Mouse (Mus musculus) forelimb bud, embryonic 11.5 days (tissue): Measurements from ENCODE around the gene Pemt.

Experiments
- DNase-seq: peaks from one replicate; pipeline ENCODE4 v3.0.0-alpha.2; 2012; ENCODE audit warnings: low read depth, low spot score

The Pemt gene

DNA sequence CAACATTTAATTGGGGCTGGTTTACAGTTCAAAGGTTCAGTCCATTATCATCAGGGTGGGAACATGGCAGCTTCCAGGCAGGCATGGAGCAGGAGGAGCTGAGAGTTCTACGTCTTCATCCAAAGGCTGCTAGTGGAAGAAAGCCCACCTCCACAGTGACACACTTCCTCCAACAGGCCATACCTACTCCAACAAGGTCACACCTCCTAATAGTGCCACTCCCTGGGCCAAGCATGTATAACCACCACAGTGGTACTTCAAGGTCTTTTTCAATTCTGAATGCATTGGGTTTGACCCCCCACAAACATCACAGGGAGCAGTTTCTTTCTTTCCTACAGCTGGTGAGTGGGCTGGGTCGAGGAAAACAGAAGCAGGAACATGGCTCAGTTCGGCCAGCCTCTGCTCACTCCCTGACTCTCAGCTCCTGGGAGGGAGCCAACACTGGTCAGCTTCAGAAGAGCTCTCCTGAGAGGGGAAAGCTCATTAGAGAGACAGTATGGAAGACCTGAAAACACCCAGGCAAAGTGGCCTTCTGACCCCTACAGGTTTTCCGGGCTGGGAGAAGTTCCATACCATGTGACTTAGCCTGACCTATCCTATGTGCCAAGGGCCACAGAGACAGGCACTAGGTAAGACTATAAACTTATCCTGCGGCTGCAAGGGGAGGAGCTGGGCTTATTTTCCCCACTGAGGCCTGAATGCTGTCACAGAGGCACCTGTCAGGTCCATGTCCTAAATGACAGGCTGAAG lies 44.9 kb downstream of the Pemt start:
- no peak for DNase-seq

DNA sequence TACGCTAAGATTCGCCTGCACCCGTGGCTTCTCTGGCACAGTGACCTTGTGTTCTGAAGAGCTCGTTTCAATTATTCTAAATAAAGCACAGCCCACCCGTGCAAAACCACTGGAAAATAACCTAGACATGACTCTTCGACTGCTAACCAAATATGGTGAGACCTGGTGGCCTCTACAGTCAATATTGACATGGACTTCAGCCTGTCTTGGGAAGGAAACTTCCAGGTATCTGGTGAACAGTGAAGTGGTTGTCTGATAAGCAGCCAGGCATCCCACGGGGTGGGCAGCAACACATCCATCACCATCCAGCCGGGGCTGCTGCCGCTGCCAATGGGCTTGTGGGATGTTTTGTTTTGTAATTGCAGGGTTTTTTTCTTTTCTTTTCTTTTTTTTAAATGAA lies 52.0 kb downstream of the Pemt start:
- no peak for DNase-seq

DNA sequence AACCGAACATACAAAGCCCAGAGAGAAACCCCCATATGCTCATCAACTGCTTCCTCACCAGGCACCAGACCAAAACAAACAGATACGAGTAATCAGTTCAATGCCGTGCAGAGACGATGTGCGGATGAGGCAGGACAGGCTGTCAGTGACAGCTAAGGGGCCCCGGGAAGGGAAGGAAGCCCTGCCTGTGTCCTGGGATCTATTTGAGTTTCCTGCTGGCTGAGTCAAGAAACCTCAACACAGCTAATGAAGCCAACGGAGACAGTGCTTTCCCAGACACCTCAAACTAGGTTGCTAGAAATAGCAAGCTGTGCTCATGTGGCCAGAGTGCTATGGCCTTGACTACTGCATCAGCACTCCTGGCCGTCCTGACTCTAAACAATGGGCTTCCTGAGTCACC lies 54.9 kb downstream of the Pemt start:
- no peak for DNase-seq

DNA sequence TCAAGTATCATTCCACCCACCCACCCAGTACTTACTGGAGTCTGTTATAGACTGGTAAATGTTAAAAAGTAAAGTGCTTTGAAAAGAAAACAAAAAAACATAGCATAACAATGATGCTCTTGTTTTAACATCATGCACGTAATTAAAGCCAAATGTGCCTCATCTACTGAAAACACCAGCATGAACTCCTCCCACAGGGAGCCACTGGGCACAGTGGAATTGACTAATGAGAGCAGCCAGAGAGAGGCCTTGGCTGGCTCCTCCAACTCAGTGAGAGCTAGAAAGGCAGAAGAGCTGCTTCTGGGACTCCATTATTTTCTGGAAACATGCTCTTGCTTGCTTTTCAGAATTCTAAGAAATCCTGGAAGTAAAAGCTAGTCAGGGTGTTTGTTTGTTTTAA lies 56.9 kb downstream of the Pemt start:
- DNase-seq = peak; percentile 58

DNA sequence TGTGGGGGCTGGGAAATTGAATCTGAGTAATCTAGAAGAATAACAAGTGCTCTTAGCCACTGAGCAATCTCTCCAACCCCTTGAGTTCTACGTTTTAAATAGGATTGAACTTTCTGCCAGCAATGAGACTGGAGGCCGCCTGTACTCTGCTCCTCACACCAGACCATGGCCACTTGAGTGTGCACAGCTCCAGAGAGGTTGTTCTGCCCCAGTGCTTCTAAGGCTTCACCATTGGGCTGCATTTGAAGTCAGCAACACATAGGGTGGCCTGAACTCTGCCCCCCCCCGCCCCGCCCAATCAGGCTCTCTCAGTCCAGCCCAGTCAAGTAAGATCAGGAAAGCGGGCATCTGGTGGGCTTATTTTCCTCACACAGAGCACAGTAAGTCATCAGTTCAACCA lies 68.5 kb downstream of the Pemt start:
- no peak for DNase-seq

DNA sequence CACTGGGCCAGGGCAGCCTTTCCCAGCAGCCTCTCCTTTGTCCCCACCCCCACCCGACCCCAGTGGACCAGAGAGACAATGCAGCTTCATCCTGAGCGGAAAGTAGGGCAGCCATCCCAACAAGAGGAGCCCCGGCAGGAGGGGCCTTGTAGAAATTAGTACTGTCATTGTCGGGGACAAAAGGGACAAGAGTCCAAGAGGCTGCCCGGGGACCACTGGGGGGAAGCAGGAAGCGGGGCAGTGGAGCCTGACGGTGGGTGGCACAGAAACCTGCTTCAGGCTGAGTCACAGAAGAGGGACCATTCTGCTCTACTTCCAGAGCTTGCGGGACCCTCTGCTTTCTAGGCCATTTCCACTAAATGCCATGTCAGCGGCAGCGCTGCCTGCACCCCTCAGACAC lies 71.0 kb downstream of the Pemt start:
- no peak for DNase-seq

DNA sequence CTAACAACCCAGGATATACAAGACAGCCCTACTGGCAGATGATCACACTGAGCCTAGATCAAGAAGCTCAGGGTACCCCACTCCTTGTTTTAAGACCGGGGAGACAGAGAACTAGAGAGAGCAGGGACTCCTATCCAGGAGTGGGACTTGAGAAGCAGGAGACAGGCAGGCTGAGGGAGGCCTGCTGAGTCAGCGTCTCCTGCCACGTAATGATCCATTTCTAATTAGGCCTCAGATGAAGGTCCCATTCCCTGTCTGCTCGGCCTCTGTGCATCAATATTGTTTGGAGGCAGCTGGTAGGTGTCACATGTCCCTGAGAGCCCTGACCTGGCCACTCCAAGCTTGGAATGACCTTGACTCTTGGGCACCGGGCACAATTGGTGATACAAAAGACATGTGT lies 72.9 kb downstream of the Pemt start:
- no peak for DNase-seq

DNA sequence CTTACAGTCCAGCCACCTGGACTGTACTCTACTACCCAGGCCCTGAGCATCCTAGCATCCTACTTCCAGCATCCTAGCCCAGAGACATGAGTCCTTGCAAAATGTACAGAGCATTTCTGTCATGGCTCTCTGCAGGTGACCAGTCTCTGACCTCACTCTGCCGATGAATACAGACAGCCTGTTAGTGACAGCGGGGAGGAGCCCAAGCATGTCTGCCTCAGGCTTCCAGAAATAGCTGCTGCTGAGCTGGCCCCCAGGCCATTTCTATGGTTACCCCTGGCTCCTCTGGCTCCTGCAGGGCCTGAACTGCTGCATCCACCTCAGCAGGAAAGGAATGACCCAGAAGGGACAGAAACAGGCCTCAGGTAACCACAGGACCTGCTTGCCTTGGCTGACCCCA lies 74.6 kb downstream of the Pemt start:
- no peak for DNase-seq

DNA sequence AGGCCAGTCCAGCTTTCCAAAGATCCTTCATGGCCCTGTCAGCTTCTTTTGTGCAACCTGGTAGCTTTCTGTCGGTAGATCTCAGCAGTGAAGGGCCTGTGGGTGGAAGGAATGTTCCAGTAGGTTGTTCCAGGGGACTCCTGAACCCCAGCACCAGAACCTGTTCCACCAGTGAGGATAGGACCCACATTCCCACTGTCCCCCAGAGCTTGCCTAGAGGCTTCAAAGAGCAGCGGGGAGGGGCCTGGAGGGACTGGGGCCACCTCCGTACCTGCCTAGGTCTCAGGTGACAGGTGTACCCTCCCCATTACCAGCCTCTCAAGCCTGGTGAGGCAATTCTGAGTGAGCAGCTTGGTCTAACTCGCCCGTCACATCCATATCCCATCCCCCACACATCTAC lies 75.5 kb downstream of the Pemt start:
- no peak for DNase-seq

DNA sequence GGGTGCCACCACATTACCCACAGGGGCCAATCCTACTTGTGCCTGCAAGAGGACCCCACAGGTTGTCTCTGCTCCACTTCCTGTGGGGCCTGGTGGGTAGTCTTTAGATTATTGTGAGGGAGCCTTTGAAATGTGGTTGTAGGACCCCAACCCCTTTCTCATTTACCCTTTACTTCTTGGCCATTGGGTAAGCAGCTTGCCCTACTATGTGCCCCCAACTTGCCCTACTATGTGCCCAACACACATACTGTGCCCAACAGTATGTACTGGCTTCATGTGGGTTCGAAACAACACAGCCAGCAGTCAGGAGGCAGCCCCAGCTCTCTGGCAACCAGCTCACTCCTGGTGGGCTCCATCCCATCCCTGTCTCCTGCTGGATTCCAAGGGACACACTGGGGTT lies 78.5 kb downstream of the Pemt start:
- no peak for DNase-seq

DNA sequence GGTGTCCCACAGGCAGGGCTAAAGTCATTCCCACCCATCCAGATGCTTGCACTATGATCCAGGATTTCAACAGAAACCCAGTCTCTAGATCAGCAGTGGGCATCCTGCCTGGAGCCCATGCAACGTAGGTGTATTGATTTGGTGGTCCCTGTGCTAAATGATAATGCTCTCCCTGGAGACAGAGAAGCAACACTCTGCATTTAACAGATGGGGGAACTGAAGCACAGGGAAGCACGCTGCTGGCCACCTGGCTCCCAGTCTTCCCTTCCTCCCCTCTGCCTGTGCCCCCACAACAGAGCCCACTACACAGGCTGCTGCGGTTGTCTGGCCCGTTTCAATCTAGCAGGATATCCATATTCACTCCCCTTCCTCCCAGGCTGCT lies 80.2 kb downstream of the Pemt start:
- no peak for DNase-seq

DNA sequence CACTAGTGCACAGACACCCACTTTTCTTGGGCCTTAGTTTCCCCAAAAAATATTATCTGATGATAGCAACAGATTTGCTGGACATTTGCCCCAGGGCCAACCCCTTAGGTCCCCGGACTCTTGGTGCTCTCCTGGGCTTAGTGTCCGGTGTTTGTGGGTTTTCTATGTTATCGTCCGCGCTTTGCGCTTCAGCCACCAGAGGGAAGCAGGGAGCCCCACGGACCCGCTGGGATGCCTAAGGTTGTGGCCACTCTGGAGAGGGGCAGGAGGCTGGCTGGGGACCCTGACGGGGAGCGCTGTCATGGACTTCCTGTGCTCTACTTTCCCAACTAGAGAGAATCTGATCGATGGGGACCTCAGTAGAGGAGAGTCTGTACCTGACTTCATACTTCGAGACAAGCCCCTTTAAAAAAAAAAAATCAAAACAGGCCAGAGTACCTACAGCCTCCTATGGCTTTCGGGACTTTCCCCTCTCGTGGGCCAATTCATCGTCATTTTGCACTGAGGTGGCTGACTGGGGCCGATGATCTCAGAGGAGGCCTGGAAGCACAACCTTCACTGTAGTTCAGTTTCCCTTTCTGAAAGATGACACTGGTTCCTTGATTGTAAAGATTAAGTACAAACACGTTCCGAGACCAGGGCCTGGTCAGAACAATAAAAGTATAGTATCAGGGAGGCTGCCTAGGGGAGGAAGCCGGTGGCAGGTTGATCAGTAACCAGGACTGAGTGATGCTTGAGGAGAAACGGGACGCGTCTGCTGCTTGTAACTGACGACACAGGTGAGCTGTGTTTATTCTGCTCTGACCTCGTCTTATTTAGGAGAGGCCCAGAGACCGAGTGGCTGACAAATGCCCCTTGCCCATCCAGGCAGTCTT lies 80.8 kb downstream of the Pemt start:
- DNase-seq = peak; percentile 79

DNA sequence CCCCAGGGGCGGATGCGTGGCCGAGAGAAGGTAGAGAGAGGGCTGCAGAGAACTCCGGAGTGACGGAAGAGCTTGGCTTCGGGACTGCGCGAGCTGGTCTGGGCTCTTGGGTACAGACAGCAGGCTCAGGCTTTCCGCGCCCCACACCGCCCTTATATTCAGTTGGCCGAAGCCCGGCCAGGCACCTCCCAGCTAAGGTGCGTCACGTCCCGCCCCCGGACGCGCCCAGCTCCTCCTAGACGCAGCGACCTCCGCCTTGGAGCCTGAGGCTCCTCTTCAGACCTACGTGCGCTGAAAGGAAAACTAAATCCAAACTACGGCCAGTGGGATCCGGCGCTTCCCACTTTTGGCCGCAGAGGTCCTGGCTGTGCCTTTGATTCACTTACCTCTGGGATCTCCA lies 81.5 kb downstream of the Pemt start, which contains the start of gene Rasd1:
Gene Rasd1 (minus strand): TSS at position 127 of the 400 bp plus-strand sequence.
- DNase-seq = peak; percentile 72

DNA sequence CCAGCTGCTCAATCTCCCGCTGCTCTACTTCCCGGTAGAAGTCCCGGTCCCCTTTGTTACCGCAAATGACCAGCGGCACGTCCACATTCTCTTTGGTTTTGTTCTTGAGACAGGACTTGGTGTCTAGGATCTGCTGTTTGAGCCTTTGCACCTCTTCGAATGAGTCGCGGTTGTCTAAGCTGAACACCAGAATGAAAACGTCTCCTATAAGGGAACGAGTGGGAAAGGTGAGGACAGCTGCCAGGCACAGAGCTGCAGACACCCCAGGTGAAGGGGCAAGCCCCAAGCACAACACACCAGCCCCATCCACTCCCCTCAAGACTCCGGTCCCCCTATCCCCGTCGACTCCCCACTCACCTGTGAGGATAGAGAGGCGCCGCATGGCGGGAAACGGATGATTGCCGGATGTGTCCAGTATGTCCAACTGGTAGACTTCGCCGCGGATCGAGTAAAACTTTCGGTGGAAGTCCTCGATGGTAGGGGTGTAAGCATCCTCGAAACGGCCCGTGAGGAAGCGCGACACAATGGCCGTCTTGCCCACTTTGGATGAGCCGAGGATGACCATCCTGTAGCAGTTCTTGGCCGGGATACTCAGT lies 82.0 kb downstream of the Pemt start:
- DNase-seq = peak; percentile 10

DNA sequence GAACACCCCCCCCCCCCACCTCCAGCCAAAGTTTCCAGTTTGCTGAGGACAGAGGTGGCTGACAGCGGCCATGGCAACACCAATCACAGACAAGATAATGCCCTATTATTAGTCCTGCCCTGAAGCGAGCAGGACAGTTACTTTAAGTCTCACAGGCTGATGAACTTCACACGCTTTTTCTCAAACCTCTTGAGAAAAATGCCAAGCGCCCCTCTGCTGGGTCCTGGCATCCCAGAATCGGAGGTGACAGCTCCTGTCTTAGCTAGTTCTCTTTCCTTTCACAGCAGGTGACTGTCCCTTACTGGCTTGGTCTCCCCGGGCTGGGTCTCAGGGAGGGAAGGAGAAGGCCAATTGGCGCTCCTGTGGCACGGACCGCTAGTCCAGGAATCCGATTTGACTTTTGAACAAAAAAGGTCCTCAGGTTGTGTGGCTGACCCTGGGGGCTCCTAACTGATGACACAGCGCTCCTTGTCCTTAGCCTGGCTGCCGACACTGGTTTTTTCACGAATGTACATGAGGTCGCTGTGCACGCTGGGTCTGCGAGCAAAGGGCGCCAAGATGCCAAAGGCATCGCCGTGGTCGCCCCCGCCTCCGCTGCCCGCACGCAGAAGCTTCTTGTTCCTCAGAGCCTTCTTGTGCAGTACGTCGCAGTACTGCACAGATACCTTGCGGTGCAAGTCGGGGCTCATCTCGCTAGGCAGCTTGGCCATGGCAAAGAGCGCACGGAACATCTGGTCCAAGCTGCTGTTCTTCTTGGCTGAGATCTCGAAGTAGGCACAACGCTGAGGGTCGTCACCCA lies 82.7 kb downstream of the Pemt start:
- DNase-seq = peak; percentile 31

DNA sequence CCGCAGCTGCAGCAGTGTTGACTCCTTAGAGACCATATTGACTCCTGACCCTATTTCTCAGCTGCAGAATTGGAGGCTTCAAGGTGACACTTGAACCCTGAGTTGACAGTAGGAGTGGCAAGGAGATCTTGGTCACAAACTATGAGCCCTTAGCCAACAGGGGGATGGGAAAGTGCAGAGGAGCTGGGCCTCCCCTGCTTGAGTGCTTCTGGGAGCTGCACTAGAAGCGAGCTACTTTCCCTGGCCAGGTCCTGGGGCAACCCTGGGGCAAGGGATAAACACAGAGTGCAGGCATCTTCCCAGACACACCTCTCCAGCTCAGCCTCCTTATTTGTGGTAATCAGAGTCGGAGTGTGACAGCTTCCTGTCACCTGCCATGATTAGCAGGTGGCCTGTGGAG lies 83.7 kb downstream of the Pemt start:
- DNase-seq = no peak

DNA sequence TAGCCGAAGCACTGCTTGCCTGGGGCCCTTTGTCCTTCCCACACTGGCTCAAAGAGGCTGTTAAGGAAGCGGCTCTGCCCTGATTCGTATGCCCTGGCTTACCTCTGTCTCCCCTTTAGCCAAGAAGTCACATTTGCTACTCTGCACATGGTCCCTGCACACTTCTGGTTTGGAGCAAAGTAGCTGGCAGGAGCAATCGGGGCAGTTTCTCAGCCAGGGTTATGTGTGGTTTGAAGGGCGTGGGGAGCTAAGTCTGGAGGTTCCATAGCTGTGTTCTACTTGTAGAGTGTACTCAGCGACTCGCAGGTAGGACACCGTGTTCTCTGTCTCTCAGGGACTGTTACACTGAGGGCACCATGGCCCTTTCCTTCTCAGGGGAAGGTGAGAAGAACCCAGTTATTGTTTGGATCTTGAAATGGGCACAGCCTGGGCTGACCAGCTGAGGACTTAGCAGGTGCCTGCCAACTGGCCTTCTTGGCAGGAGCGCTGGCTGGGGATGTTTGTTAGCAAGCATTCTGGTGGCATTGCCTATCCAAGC lies 84.9 kb downstream of the Pemt start:
- no peak for DNase-seq

DNA sequence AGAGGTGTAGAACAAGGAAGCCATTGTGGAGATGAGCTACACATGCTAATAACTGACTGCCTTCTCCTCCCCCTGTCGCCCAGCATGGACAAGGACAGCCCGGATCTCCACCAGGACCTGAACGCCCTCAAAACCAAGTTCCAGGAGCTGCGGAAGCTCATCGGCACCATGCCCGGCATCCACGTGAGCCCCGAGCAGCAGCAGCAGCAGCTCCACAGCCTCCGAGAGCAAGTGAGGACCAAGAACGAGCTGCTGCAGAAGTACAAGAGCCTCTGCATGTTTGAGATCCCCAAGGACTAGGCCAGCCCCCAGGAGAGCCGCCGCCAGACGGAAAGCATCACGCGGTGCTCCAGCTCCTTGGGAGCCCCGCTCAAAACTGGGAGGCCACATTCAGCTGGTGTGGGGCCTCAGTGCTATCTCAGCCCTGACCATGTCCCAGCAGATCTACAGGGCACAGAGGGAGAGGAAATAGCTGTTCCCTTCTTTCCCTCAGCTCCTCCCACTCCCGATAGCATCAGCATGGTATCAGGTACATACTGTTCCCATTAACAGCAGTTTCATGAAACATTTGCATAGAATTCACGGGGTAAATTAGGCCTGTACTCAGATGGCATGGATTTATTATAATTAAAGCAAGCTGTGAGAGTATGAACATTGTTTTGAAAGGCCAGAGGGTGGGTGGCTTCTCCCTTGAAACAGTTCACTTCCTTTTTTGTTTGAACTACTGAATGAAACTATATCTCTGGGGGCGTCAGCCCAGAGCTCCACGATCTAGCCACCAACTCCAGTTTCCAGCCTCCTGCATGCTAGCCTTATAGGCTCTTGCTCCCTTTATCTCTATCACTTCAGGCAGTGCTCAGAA lies 85.6 kb downstream of the Pemt start:
- no peak for DNase-seq

DNA sequence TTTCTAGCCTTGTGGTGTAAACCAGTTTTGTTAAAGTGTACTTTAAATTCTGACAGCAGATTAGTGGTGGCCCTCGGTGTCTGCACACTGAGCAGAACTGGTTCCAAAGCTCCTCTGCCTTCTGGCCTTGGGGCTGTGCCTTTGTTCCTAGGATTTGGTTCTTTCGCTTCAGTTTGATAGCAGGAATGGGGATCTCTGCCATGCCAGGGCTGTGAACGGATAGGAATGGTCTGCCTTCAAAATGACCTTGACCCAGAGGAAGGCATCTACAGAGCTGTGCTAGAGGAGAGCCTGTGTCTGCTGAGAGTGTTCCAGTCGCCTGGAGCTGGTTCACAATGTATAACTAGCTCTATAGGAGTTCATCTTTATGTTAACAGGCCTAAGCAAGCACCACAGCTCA lies 86.8 kb downstream of the Pemt start:
- DNase-seq = no peak

DNA sequence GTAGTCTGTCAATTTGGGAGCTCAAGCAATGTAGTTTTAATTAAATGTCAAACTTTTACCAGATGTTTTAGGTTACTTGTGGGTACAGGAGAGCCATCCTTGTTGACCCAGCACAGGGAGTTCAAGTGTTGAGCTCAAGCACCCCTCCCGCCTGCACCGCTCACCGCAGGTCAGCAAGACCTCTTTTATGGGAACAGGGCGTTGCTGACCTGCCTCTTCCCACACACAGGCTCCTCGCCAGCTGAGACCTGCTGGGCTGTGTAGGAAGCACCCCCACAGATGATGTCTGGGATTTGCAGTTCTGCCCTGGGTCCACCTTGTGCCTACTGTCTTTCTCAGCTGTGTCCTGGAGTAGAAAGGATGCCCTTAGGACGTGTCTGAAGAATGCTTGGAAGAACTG lies 89.5 kb downstream of the Pemt start:
- no peak for DNase-seq

DNA sequence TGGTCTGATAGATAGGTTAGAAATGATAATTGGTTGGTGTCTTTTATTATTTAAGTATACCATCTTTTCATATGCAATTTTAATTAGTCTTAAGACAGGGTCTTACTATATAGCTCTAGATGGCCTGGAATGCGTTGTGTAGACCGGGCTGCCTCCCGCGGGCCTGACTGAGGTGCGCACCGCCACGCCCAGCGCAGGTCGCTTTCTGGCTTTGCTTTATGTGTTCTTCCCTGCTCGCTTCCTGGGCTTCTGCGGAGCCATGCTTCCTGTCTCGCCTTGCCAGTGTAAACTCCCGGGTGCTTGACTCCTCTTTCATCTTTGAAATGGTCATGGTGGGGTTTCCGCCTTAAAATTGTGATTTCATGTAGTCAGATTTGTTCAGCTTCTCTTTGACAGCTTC lies 93.4 kb downstream of the Pemt start:
- DNase-seq = no peak
